Mouse (Mus musculus) naive thymus-derived CD4-positive, alpha-beta T cell, adult 5 months (primary cell): ENCODE results near the gene Cst10. TPM values are rescaled to one million over a fixed set of nuclear protein-coding genes. Genes with fewer than 3 reads are reported as not detected.

ENCODE experiments used
- polyA plus RNA-seq: library from polyadenylated mRNA; unstranded; fragments of 100-300 nt; shearing (Covaris generic); gene quantifications from one replicate; pipeline ENCODE4 v1.2.1, GENCODE M21; 2017

Cst10 gene
- polyA plus RNA-seq, result not detected

DNA sequence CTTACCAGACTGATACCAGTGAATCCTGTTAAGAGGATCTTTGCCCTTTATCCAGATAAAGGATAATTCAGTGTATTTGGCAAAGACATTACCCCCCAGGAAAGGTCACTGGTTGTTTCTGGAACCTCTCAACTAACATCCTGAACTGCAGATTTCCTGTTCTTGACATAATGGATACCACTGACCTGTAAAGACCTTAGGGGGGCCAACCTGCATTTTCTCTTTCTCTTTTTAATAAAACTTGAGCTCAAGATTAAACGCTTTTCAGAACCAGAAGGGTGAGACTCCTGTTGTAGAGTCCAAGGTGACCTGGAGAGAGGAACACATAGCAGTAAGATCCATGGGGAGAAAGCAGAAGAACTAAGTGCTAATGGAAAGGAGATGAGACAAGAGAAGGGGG lies at the start of gene Cst10:
TSS of gene Cst10 (plus strand) at position 301 of the 400 bp plus-strand sequence.

